Mouse (Mus musculus) gastrocnemius, postnatal 25 days (tissue): ENCODE measurements at regions not wholly inside any gene's neighbourhood (a gene's known extent, or its start where the extent isn't known, plus 50 kb on each side); places are given as distances from the start of the nearest gene placed in this dataset.
"Not testable (repeated sequence)": the region's sequence is repeated elsewhere in the genome, so short reads cannot be mapped to it uniquely, and the experiment has no call there.

Source experiments
- DNase-seq: peaks from one replicate; pipeline ENCODE4 v3.0.0; 2022

- no peak for DNase-seq
These were observed 159.6 kb downstream of the Adgrd1 start for GRCm38 (mm10) chr5:129256136-129256535.

- DNase-seq: no peak
These were observed 160.7 kb downstream of the Adgrd1 start for GRCm38 (mm10) chr5:129257206-129257605.

GRCm38 (mm10) chr5:129260689-129261088 lies 164.1 kb downstream of the Adgrd1 start:
- no peak for DNase-seq

GRCm38 (mm10) chr5:129263118-129263517 lies 166.6 kb downstream of the Adgrd1 start:
- no peak for DNase-seq

- DNase-seq: no peak
These were observed 167.8 kb downstream of the Adgrd1 start for GRCm38 (mm10) chr5:129264363-129264762.

GRCm38 (mm10) chr5:129268456-129268855 lies 171.9 kb downstream of the Adgrd1 start:
- no peak for DNase-seq

GRCm38 (mm10) chr5:129270051-129270472 lies 173.5 kb downstream of the Adgrd1 start:
- no peak for DNase-seq

GRCm38 (mm10) chr5:129281406-129281805 lies 184.9 kb downstream of the Adgrd1 start:
- DNase-seq: no peak

- no peak for DNase-seq
These were observed 185.6 kb downstream of the Adgrd1 start for GRCm38 (mm10) chr5:129282133-129282532.

GRCm38 (mm10) chr5:129282826-129283225 lies 186.3 kb downstream of the Adgrd1 start:
- no peak for DNase-seq

GRCm38 (mm10) chr5:129287481-129287880 lies 190.9 kb downstream of the Adgrd1 start:
- DNase-seq: no peak

- DNase-seq: not testable (repeated sequence)
These were observed 196.3 kb downstream of the Adgrd1 start for GRCm38 (mm10) chr5:129292821-129293220.

- not testable (repeated sequence) for DNase-seq
These were observed 198.5 kb downstream of the Adgrd1 start for GRCm38 (mm10) chr5:129294861-129295542.

GRCm38 (mm10) chr5:129297657-129298349 lies 201.3 kb downstream of the Adgrd1 start:
- DNase-seq: no peak

- DNase-seq: no peak
These were observed 202.2 kb upstream of the Sfswap start for GRCm38 (mm10) chr5:129298646-129299455.

- DNase-seq: no peak
These were observed 201.6 kb upstream of the Sfswap start for GRCm38 (mm10) chr5:129299456-129299765.

- no peak for DNase-seq
These were observed 200.6 kb upstream of the Sfswap start for GRCm38 (mm10) chr5:129300423-129300822.

- no peak for DNase-seq
These were observed 185.4 kb upstream of the Sfswap start for GRCm38 (mm10) chr5:129315626-129316025.

GRCm38 (mm10) chr5:129331094-129331523 lies 169.9 kb upstream of the Sfswap start:
- DNase-seq: no peak

GRCm38 (mm10) chr5:129332014-129332413 lies 169.0 kb upstream of the Sfswap start:
- no peak for DNase-seq

GRCm38 (mm10) chr5:129338511-129338910 lies 162.5 kb upstream of the Sfswap start:
- no peak for DNase-seq

- DNase-seq: no peak
These were observed 157.0 kb upstream of the Sfswap start for GRCm38 (mm10) chr5:129344038-129344437.

- DNase-seq: no peak
These were observed 151.0 kb upstream of the Sfswap start for GRCm38 (mm10) chr5:129350024-129350423.
